Mouse (Mus musculus) embryonic facial prominence, embryonic 10.5 days (tissue): ENCODE measurements at regions not wholly inside any gene's neighbourhood (a gene's known extent, or its start where the extent isn't known, plus 50 kb on each side); places are given as distances from the start of the nearest gene placed in this dataset.
"Not testable (repeated sequence)": the region's sequence is repeated elsewhere in the genome, so short reads cannot be mapped to it uniquely, and the experiment has no call there.

Source experiments
- DNase-seq: peaks from one replicate; pipeline ENCODE4 v3.0.0-alpha.2; 2017; ENCODE audit warnings: low spot score
- H3K27ac ChIP-seq: fragments of 300-500 bp; sonication (generic); replicated peaks from 2 replicates; pipeline ENCODE4 v1.5.1; 2016; ENCODE audit warnings: mild to moderate bottlenecking
- H3K27me3 ChIP-seq: fragments of 300-500 bp; sonication (generic); replicated peaks from 2 replicates; pipeline ENCODE4 v1.6.1; 2016; ENCODE audit warnings: low read depth, mild to moderate bottlenecking; ENCODE audit not compliant: poor library complexity, severe bottlenecking
- H3K36me3 ChIP-seq: fragments of 300-500 bp; sonication (generic); replicated peaks from 2 replicates; pipeline ENCODE4 v1.6.1; 2016; ENCODE audit warnings: mild to moderate bottlenecking, moderate library complexity
- H3K4me1 ChIP-seq: fragments of 300-500 bp; sonication (generic); 2 replicates; pipeline ENCODE4 v1.6.1; 2016
- H3K4me3 ChIP-seq: fragments of 300-500 bp; sonication (generic); 2 replicates; pipeline ENCODE4 v1.5.1; 2016; ENCODE audit warnings: mild to moderate bottlenecking, moderate library complexity
- H3K9me3 ChIP-seq: fragments of 300-500 bp; sonication (generic); 2 replicates; pipeline ENCODE4 v1.6.1; 2016; ENCODE audit warnings: mild to moderate bottlenecking
- WGBS: fragments of 180-500 bp; shearing (Covaris S2); methylation state at CpG from one replicate; pipeline ENCODE4 v1.1.7; 2016; 5-methylcytosine and 5-hydroxymethylcytosine counted together

DNA sequence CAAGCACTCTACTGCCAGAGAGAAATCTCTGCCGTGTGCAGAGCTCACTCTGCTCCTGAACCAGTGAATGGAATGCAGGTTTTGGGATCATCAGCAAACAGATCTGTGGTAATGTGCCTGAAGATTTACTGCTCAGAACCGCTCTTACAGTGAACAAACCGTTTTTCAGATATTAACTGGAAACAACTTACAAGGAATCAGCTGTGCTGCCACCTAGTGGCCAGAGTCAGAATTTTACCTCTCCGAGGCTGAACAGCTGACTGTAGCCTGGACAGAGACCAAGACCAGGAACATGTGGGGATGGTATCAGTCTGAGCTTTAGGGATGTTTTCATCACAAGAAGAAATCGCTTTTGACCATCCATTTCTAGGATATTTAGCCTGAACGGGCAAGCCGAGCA lies 65.3 kb downstream of the Gm15023 start:
- WGBS = 38% methylated on average over 7 of the region's 7 CpGs
- H3K27ac ChIP-seq = not testable (repeated sequence)

DNA sequence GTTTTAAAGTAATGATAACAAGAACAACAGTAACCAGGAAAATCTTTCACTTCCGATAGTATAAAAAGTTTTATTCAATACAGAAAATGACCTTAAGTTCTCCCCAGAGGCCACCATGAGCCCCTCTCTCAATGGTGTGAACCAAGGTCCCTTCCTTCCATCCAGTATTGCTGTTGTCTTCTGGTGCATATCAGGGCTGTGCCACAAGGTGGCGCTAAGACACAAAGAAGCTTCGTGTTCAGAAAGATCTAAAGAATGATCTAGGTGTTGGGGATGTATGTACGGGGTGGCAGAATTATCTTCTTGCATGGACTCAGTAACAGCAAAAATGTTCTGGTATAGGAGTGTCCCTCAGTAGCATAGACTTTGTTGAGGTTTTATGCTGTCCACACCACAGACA lies 66.6 kb downstream of the Gm15023 start:
- H3K4me1 ChIP-seq, H3K27ac ChIP-seq, H3K27me3 ChIP-seq, H3K9me3 ChIP-seq, H3K4me3 ChIP-seq, H3K36me3 ChIP-seq: not testable (repeated sequence)
- WGBS = 22% methylated on average over 4 of the region's 4 CpGs
- peak; percentile 66 for DNase-seq

More for the DNA sequence above, 65.3 kb downstream of the Gm15023 start:
- not testable (repeated sequence) for DNase-seq, H3K27me3 ChIP-seq, H3K4me1 ChIP-seq, H3K36me3 ChIP-seq, H3K9me3 ChIP-seq, H3K4me3 ChIP-seq

DNA sequence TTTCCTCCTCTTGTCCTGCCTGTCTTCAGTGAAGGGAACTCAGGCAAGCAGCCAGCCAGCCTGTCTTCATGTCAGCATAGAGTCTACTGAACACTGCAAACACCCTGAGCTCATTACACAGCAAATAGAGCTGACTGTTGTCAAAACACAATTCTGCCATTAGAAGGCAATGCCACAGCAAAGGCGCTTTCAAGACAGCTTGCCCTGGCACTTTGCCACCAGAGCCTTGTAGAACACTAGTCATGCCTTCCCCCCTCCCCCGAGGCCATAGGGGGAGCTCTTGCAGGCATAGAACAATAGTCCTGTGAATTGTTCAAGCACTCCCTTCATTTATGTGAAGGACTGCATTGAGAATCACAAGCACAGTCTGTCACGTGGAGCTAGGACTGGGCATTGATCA lies 75.8 kb downstream of the Gm15023 start:
- no peak for DNase-seq
- 71% methylated on average over 3 of the region's 3 CpGs for WGBS
- Histone ChIP-seq H3K27ac (no peak overlapping the region), H3K9me3 (no peaks in the 10 kb centered on the region), H3K36me3 (no peaks in the 10 kb centered on the region), H3K4me1 (no peaks in the 10 kb centered on the region), H3K4me3 (no peak overlapping the region), H3K27me3 (peaks cover 44% of the 10 kb centered on the region)

DNA sequence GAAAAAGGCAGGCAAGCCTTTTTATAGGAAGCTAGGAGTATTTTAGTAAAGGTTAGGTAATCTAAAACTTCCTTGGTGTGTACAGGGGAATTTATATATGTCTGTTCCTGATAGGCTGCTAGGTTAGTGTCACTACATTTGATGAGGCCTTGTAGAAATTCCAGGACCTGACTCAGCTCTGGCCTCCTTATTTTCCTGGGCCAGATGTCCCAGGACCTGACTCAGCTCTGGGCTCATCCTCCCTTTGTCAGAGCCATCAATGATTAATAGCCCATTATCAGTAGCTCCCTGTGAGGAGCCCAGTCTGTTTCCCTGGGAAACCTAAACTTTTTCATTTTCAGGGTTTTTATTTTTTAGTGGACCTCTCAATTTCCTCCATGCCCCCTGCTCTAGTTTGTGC lies 79.3 kb downstream of the Gm15023 start:
- Histone ChIP-seq H3K27me3 (peaks cover 62% of the 10 kb centered on the region), H3K4me3 (no peak overlapping the region), H3K9me3 (no peaks in the 10 kb centered on the region), H3K27ac (no peak overlapping the region), H3K36me3 (no peaks in the 10 kb centered on the region), H3K4me1 (no peaks in the 10 kb centered on the region)
- no peak for DNase-seq

DNA sequence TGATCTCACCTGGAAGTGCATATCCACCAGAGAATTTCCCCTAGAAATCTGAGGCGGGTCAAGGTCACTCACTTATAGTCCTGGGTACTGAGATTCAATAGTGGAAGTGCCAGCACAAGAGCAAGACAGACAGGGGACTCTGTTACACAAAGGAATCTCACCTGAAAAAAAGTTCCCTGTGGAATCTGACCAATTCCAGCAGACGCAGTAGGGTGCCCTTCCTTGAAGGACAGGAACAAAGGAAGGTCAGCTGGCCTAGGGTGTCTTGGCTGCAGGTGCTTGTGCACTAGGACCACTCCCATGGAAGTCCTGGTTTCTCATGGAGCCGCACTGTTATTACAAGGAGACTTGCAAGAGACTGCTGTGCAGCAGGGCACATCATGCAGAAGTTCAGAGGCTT lies 81.2 kb downstream of the Gm15023 start:
- WGBS = 70% methylated on average over 3 of the region's 3 CpGs
- Histone ChIP-seq H3K27ac (no peak overlapping the region), H3K4me3 (no peak overlapping the region), H3K36me3 (no peaks in the 10 kb centered on the region), H3K4me1 (no peaks in the 10 kb centered on the region), H3K27me3 (peaks cover 59% of the 10 kb centered on the region), H3K9me3 (no peaks in the 10 kb centered on the region)
- DNase-seq = no peak

DNA sequence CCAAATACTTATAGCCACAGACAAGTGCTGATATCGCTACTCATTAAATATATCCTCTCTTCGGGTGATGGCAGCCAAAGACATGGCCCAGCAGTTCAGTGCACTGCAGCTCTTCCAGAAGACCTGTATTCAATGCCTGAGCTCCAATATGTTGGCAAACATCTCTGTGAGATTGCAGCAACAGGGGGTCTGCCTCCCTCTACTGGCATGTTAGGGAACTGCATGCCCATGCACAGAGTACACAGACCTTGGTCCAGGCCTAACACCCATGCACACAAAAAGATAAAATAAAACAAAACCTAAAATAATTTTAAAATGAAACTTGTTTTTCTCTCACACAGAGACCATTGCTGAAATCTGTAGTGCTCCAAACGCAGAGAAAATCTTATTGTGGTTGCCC lies 82.1 kb upstream of the Zmat1 start:
- not testable (repeated sequence) for H3K9me3 ChIP-seq, H3K4me3 ChIP-seq, H3K36me3 ChIP-seq, H3K27ac ChIP-seq, H3K4me1 ChIP-seq
- H3K27me3 ChIP-seq = peaks cover 28% of the 10 kb centered on the region
- peak; percentile 47 for DNase-seq
- 14% methylated on average over 2 of the region's 3 CpGs for WGBS

DNA sequence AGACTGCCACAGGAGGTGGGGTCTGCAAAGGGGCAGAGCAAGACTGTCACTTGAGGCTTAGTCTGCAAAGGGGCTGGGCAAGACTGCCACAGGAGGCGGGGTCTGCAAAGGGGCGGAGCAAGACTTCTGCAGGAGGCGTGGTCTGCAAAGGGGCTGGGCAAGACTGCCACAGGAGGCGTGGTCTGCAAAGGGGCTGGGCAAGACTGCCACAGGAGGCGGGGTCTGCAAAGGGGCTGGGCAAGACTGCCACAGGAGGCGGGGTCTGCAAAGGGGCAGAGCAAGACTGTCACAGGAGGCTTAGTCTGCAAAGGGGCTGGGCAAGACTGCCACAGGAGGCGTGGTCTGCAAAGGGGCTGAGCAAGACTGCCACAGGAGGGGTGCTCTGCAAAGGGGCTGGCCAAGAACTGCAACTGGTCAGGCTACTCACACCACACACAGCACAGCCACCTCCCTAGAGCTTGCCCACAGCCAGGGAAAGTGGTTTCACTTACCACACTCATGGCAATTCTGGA lies 78.1 kb upstream of the Zmat1 start:
- H3K4me3 ChIP-seq, H3K27ac ChIP-seq, H3K36me3 ChIP-seq, H3K4me1 ChIP-seq, H3K9me3 ChIP-seq: not testable (repeated sequence)
- peak; percentile 41 for DNase-seq
- H3K27me3 ChIP-seq = peaks cover 37% of the 10 kb centered on the region
- 19% methylated on average over 7 of the region's 7 CpGs for WGBS

DNA sequence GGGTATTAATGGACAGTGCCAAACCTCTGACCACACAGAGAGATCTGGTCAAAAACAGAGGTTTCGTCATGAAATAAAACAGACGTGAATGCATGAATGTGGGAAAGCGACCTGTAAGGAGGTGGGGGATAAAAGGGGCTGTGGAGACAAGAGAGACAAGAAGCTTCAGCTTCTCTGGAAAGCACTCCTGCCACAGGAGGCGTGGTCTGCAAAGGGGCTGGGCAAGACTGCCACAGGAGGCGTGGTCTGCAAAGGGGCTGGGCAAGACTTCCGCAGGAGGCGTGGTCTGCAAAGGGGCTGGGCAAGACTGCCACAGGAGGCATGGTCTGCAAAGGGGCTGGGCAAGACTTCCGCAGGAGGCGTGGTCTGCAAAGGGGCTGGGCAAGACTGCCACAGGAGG lies 77.6 kb upstream of the Zmat1 start:
- DNase-seq, H3K27ac ChIP-seq, H3K4me1 ChIP-seq, H3K9me3 ChIP-seq, H3K4me3 ChIP-seq, H3K36me3 ChIP-seq: not testable (repeated sequence)
- WGBS = 25% methylated on average over 7 of the region's 9 CpGs
- peaks cover 43% of the 10 kb centered on the region for H3K27me3 ChIP-seq

DNA sequence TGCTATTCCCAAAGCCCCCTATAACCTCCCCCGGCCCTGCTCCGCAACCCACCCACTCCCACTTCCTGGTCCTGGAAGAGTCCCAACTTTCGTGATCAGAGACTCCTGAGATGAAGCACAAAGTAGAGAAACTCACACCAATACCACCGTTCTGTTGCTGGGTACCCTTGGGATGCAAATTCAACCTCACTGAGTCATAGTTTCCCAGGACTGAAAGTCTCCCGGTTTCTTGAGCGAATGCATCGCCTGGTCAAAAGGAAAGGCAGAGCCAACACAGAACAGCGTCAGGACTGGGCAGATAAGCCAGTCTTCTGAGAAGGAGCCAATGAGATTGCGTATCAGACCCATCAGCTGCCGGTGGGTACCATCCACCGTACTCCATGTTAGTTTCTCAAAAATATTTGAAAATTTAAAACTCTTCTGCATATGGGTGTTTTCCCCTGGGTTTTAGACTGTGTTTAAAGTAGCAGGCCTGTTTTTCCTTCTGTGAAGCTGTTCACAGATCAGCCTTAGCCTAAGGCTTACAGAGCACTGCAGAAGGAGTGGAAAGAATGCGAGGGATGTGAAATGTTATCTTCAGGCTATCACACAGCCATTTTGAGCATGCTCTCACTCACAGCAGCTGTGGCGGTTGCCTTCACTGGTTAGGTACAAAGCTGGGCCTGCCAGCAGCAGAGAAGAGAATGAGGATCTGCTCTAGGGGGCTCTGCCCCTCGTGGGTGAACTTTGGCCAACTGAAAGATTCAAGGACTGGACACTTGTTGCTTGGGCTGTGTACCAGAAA lies 77.0 kb upstream of the Zmat1 start:
- not testable (repeated sequence) for H3K27ac ChIP-seq, H3K36me3 ChIP-seq, H3K9me3 ChIP-seq, H3K4me1 ChIP-seq, DNase-seq, H3K4me3 ChIP-seq
- H3K27me3 ChIP-seq = peaks cover 49% of the 10 kb centered on the region
- 73% methylated on average over 14 of the region's 14 CpGs for WGBS

DNA sequence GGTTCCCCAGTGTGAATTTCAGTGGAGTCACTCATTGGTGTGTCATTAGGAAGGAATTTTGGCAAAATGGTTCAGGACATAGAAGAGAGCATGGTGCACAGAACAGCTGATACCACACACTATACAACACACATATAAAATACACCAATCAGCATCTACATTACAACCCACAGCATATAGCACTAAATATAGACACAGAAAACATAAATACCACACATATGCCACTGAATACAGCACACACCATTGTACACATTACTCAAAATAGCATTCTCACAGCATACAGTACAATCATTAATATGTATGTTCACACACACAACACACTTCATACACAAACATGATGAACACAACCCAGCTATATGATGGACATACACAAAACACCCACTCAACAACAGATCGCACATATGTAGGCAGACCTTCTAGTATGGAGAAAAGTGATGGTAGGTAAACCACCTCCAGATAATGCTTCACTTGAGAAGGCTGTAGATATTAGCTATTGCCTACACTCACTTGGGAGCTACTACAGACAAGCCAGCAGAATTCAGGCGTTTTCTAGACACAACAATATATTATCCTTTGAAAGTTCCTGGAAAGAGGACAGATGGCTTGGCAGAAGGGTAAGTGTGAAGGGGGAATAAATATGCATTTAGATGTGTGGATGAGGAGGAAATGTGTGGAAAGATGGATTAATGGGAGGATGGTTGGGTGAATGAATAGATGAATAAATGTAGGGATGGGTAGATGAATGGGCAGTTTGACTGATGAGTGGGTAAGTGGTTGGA lies 71.6 kb upstream of the Zmat1 start:
- H3K9me3 ChIP-seq = no peaks in the 10 kb centered on the region
- no peak for DNase-seq
- 78% methylated on average over 2 of the region's 2 CpGs for WGBS
- no peaks in the 10 kb centered on the region for H3K4me1 ChIP-seq
- peaks cover 96% of the 10 kb centered on the region for H3K27me3 ChIP-seq
- H3K27ac ChIP-seq = no peak overlapping the region
- H3K36me3 ChIP-seq = no peaks in the 10 kb centered on the region
- H3K4me3 ChIP-seq = no peak overlapping the region

DNA sequence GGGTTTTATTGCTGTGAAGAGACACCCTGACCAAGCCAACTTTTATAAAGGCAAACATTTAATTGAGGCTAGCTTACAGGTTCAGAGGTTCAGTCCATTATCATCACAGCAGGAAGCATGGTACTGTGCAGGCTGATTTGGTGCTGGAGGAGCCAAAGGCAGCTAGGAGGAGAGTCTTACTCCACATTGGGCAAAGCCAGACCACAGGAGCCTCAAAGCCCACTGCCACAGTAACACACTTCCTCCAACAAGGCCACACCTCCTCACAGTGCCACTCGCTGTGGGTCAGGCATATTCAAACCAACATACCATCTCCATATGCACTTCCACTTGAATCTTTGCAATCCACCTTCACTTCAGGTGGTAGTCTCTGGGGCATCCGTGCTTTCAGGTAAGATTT lies 70.4 kb upstream of the Zmat1 start:
- Histone ChIP-seq H3K4me1 (no peaks in the 10 kb centered on the region), H3K27me3 (peaks cover 96% of the 10 kb centered on the region), H3K9me3 (no peaks in the 10 kb centered on the region), H3K27ac (no peak overlapping the region), H3K4me3 (no peak overlapping the region), H3K36me3 (no peaks in the 10 kb centered on the region)
- 76% methylated on average over 2 of the region's 2 CpGs for WGBS
- no peak for DNase-seq

DNA sequence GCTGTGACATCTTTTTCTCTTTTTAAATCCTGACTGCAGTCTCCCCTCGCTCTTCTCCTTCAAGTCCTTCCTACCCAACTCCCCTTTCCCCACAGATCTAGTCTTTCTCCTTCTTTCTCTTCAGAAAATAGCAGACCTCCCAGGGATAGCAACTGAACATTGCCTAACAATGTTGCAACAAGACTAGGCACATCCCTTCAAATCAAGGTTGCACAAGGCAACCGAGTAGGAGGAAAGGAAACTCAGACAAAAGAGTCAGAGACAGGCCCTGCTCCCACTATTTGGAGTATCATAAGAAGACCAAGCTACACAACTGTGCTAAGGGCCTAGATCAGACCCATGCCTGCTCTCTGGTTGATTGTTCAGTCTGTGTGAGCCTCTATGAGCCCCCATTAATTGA lies 66.9 kb upstream of the Zmat1 start:
- H3K4me3 ChIP-seq = no peak overlapping the region
- 71% methylated on average over 2 of the region's 2 CpGs for WGBS
- H3K9me3 ChIP-seq = no peaks in the 10 kb centered on the region
- H3K36me3 ChIP-seq = no peaks in the 10 kb centered on the region
- no peaks in the 10 kb centered on the region for H3K4me1 ChIP-seq
- H3K27ac ChIP-seq = no peak overlapping the region
- H3K27me3 ChIP-seq = peaks cover 91% of the 10 kb centered on the region
- no peak for DNase-seq

DNA sequence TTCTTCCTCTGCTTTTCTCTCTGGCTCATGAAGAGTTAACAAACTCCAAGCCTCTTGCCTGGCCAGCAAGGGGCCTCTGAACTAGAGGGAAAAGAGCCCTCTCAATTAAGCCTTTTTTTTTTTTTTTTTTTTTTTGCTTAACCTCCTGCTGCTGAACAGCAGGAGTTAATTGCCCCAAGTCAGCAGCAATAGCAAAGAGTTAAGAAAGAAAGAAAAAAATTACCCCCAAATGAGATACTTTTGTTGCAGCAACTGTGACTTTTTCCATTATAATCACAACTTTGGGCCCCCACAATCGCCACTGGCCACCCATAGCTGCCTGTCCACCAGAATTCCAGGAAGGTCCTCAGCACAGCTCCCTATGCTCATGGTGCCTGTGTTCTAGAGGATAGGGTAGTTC lies 60.4 kb upstream of the Zmat1 start:
- no peaks in the 10 kb centered on the region for H3K36me3 ChIP-seq
- H3K9me3 ChIP-seq = no peaks in the 10 kb centered on the region
- 14% methylated on average over 1 of the region's 1 CpGs for WGBS
- H3K4me3 ChIP-seq = no peak overlapping the region
- DNase-seq = peak; percentile 9
- H3K4me1 ChIP-seq = no peaks in the 10 kb centered on the region; the same call in 1 of the 2 replicates
- peaks cover 66% of the 10 kb centered on the region for H3K27me3 ChIP-seq
- H3K27ac ChIP-seq = no peak overlapping the region
